Mouse (Mus musculus) spleen, postnatal 14 days (tissue): ENCODE data around the gene Nap1l4.
"Not testable (repeated sequence)": the region's sequence is repeated elsewhere in the genome, so short reads cannot be mapped to it uniquely, and the experiment has no call there.

Source experiments
- DNase-seq, 2 experiments: peaks; one replicate each; pipeline ENCODE4 v3.0.0; 2021 to 2022; ENCODE audit warnings: low spot score in 2 of 2

Nap1l4 gene

GRCm38 (mm10) chr7:143548976-143549457, at the start of gene Nap1l4:
Gene Nap1l4 (minus strand): TSS chr7:143549106.
- DNase-seq: peak; percentile 96 to 98

- no peak for DNase-seq
Observed at GRCm38 (mm10) chr7:143594865-143595264, 46.0 kb upstream of the Nap1l4 start.

- no peak for DNase-seq
Observed at GRCm38 (mm10) chr7:143592255-143592654, 43.3 kb upstream of the Nap1l4 start.

GRCm38 (mm10) chr7:143588006-143588405, 39.1 kb upstream of the Nap1l4 start:
- no peak for DNase-seq

- no peak for DNase-seq
Observed at GRCm38 (mm10) chr7:143587586-143587985, 38.7 kb upstream of the Nap1l4 start.

- DNase-seq: peak; percentile 40 to 70
Observed at GRCm38 (mm10) chr7:143583956-143584355, 35.0 kb upstream of the Nap1l4 start.

GRCm38 (mm10) chr7:143583025-143583424, 34.1 kb upstream of the Nap1l4 start:
- no peak for DNase-seq

GRCm38 (mm10) chr7:143575751-143576150, 26.8 kb upstream of the Nap1l4 start:
- no peak for DNase-seq

- DNase-seq: no peak
Observed at GRCm38 (mm10) chr7:143565648-143566039, 16.7 kb upstream of the Nap1l4 start.

- DNase-seq: no peak
Observed at GRCm38 (mm10) chr7:143565015-143565647, 16.2 kb upstream of the Nap1l4 start.

GRCm38 (mm10) chr7:143563787-143564186, 14.9 kb upstream of the Nap1l4 start:
- DNase-seq: no peak

- DNase-seq: peak in 1 of 2 experiments; percentile 25
Observed at GRCm38 (mm10) chr7:143557616-143558015, 8.7 kb upstream of the Nap1l4 start.

- DNase-seq: peak; percentile 65 to 72
Observed at GRCm38 (mm10) chr7:143556964-143557610, 8.2 kb upstream of the Nap1l4 start.

GRCm38 (mm10) chr7:143549588-143550220, 798 bp upstream of the Nap1l4 start:
- DNase-seq: no peak

GRCm38 (mm10) chr7:143548231-143548961, 510 bp downstream of the Nap1l4 start:
- no peak for DNase-seq

- DNase-seq: no peak
Observed at GRCm38 (mm10) chr7:143546554-143546953, 2.4 kb downstream of the Nap1l4 start.

GRCm38 (mm10) chr7:143544368-143544767, 4.5 kb downstream of the Nap1l4 start:
- DNase-seq: peak in 1 of 2 experiments; percentile 54

- DNase-seq: no peak
Observed at GRCm38 (mm10) chr7:143538671-143539070, 10.2 kb downstream of the Nap1l4 start.

- DNase-seq: not testable (repeated sequence)
Observed at GRCm38 (mm10) chr7:143538229-143538628, 10.7 kb downstream of the Nap1l4 start.

- DNase-seq: no peak
Observed at GRCm38 (mm10) chr7:143536251-143536650, 12.7 kb downstream of the Nap1l4 start.

GRCm38 (mm10) chr7:143533284-143533683, 15.6 kb downstream of the Nap1l4 start:
- DNase-seq: no peak

GRCm38 (mm10) chr7:143532410-143532809, 16.5 kb downstream of the Nap1l4 start:
- DNase-seq: no peak
